Mouse (Mus musculus) adrenal gland, postnatal 4 days (tissue): ENCODE measurements around the gene Mgrn1. TPM values are rescaled to one million over a fixed set of nuclear protein-coding genes. Genes with fewer than 3 reads are reported as not detected.

Experiments
- DNase-seq, 2 experiments: peaks; one replicate each; pipeline ENCODE4 v3.0.0; 2021 to 2022; ENCODE audit warnings: low spot score in 2 of 2, mixed read lengths in 2 of 2
- total RNA-seq, 2 experiments: library from RNA; stranded (reverse); gene quantifications; 2 replicates each; pipeline ENCODE4 v1.2.3; 2021

The Mgrn1 gene
- total RNA-seq, 2 experiments from 2014 or later, result 91.7 to 96.1 TPM

DNA sequence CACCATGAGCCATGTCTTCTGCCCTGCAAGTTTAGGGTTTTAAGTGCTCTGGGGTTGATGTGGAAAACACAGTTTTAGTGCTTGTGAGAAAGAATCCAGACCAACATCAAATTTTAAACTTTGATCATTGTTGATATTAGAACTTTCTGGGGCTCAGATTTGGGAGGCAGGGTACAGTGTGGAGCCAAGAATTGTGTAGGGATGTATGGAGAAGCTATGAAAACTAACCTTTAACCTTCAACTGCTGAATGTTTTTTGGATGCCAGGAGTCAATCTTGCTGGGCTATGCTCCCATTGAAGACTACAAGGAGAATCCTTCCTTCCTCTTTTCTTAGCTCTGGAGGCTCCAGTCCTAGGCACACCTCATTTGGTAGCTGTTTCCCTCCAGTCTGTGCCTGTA lies 20.5 kb downstream of the Mgrn1 start:
- no peak for DNase-seq

DNA sequence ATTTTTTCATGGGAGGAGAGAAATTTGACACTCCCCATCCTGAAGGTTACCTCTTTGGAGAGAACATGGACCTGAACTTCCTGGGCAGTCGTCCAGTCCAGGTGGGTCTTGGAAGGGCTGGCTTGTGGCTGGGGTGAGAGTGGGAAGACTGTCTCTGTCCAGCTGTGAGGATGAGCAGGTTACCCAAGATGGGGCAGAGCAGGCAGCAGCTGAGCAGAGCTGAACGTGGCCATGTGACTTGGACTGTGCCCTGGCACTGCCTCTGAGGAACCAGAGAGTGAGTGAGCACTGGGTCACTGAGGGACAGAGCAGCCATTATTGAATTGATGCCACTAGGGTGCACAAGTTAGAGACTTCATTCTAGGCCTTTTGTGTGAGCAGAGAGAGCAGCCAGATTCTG lies 21.3 kb downstream of the Mgrn1 start:
- DNase-seq, result no peak

DNA sequence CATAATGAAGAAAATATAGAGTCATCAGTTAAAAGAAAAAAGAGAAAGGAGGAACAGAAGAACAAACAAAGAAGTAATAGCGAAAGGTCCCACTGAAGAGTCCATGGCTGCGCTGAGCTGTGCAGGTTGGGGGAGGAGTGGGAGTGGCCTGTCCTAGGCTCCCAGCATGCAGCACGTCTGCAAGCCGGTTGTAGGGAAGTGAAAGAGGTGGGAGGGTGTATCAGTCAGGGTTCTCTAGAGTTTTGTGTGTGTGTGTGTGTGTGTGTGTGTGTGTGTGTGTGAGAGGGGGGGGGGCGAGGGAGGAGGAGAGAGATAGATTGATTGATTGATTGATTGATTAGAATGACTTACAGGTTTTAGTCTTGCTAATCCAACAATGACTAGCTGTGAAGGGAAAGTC lies 21.9 kb downstream of the Mgrn1 start:
- no peak for DNase-seq

DNA sequence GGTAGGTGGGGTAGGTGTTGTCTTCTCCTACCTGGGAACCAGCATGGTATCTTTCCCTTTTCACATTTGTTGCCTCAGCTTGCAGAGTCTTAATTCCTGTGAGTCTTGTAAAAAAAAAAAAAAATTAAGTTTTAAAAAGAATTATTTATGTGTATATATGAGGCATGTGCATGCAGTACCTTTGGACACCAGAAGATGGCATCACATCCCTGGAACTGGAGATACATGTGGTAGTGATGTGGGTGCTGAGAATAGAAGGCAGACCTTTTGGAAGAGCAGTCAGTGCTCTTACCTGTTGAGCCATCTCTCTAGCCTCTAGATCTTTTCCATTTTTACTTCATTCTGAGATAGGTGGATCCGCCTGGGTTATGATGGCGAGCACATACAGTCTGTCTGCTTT lies 23.7 kb downstream of the Mgrn1 start:
- no peak for DNase-seq

DNA sequence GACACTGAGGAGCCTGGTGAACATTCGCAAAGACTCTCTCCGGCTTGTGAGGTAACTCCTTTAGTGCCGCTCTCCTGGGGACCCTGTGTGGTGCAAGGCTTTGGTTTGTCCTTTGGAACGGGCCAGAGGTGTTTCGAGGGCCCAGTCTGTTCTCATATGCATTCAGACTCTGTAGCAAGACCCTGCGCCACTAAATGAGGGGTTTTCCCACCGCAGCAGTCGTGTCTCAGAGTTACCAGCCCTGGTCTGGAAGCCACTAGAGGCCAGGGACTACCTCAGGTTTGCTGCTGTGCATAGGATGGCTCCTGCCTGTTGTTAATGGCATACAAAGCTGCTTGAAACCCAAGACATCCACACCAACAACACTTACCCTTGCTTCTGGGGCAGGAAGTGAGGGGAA lies 24.7 kb downstream of the Mgrn1 start:
- DNase-seq, result no peak

DNA sequence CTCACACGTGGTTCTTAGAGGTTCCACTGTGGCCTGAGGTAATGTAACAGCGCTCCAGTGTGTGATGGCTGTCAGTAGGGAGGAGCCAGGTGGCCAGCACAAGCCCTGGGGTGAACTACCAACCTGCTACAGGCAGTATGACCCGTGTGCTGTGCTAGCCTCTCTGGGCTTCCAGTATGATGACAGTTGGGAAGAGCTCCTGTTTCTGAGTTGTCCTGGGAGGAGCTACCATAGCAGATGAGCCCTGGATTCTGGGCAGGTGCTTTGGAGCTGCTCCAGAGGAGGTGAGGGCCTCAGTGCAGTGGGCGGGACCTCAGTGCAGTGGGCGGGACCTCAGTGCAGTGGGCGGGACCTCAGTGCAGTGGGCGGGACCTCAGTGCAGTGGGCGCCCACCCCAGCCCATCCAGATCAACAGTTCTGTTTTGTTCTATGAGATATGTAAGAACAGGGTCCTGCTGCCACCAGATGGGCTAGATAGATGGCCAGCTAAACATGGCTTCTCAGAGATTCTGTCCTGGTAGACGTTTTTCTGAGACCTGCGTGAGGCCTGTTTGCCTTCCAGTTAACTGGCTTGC lies 26.1 kb downstream of the Mgrn1 start:
- DNase-seq, result no peak

DNA sequence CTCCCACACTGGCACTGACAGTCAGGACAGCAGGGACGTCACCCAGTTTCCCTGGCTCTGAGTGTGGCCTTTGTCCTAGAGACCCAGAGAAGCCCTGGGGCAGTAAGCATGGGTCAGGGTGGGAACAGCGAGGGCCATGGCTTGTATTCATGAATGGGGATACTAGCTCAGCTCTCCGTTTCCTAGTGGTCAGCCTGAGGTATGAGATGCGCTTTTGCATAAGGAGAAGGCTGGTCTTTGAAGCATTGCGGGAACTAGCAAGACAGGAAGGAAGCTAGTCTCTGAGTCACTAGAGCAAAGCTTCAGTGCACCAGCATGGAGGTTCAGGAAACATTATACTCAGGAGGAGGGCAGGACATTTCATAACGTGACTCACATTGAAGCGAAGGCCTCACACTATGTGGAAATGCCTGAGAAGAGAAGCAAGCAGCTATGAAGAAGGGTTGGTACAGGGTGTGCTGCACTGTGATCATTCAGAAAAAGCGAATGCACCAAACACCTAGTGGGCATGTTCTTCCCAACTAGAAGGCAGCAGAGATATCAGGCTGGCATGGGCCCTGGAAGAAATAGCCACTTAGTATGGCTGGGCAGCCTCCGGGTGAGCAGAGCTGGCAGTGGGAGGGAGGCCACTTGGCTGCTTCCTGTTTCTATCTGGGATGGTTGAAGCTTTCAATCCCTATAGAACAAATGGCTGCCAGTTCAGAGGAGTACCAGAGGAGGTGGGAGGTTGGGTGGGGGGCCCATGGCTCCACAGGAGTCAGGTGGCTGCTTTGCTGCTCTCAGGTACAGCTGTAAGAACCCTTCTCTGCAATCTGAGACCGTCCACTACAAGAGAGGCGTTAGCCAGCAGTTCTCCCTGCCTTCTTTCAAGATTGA lies 27.1 kb downstream of the Mgrn1 start:
- DNase-seq, result no peak

DNA sequence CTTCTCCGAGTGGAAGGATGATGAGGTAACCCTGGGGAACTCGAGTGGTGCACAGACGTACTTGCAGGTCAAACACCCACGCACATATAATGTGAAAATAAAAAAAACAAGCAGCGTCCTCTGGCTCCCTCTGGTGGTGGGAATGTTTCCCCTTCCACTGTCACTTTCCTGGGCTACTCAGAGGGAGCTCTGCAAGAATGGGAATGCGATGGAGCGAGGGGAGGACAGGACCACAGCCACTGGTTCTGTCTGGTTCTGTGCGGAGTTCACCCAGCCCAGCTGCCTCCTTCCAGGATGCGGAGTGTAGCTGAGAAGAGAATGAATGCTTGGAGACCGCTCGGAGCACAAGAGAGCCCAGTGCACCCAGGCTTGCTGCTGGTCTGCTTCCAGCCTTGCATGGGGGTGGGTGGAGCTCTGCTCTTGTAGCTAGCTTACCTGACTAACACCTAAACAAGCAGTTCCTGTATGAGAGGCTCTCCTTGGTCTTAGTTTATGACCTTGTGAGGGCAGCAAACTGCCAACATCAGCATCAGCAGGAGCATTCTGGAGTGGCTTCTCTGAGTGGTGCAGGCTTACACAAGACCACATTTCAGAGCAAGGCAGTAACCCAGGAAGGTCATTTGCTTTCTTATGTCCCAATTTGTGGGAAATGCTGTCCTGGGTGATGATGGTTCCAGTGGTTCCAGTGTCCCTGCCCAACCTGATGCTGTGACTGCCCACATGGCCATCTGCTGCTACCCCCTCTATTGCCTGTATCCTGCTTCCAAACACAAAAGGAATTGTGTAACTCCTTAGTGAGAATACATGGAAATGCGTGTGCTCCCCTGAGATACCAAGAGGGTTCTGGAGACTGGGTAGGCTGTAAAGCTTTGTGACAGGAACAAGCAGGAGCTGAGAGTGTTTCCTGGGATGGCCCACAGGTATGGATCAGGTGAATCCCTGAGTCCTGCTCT lies 28.0 kb downstream of the Mgrn1 start:
- DNase-seq, result peak; percentile 62 to 63

DNA sequence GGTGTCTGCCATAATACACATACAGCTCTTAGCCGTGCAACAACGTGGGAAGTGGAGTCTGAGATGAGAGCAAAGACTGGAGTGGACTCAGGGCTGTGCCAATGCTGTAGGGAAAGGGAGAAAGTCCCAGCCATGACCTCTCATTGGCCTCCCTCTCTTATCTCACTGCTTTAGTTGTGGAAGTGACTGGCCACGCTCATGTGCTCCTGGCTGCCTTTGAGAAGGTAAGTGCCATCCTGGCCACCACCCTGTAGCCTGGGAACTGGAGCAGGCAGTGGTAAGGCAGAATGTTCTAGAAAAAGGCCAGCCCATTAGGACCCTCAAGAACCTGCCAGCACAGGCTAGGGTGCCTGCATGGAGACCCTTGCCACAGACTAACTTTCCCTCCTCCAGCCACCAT lies 29.9 kb downstream of the Mgrn1 start:
- no peak for DNase-seq

DNA sequence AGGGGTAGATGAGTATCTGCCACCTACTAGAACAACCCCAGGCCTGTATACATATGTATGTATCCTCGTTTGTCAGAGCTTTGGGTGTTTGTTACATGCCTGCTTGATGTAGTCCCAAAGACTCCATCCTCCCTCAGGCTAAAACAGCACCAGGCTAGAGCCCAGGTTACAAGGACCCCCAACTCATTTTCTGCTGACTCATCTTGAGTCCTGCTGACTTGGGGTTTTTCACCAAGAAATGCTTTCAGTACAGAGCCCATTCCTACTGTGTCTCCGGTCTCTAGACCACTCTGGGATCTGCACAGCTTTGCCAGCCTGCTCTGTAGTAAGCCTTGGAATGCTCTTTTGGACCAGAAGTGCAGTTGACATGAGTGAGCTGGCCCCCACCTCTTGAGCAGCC lies 30.6 kb downstream of the Mgrn1 start:
- no peak for DNase-seq

DNA sequence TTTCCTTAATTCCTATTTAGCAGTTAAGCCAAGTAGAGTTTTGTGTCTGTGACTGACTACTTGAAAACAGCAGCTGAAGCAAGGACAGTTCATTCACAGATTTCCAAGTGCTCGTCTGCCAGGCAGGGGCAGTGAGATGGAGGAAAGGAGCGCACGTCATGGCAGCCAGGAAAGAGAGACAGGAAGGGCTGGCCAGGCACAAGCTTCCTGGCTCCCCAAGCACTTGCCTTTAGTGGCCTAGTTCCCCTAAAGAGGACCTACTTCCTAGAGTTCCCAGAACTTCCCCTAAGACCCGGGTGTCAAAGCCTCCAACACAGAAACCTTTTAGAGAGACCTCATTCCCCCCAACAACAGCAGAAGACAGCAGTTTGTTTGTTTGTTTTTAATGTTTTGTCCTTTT lies 34.5 kb downstream of the Mgrn1 start:
- no peak for DNase-seq

DNA sequence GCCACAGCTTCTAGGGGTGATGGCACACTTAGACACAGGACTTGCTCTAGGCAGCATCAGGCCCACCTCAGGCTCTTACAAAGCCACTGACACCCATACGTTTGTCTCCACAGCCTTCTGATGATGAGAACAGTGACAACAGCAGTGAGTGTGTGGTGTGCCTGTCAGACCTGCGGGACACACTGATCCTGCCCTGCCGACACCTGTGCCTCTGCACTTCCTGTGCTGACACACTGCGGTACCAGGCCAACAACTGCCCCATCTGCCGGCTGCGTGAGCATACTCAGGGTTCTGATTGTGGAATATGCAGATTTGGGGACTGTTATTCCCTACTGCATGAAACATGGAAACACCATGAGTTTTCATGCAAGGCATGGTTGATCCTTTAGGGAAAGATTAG lies 36.4 kb downstream of the Mgrn1 start:
- no peak for DNase-seq

DNA sequence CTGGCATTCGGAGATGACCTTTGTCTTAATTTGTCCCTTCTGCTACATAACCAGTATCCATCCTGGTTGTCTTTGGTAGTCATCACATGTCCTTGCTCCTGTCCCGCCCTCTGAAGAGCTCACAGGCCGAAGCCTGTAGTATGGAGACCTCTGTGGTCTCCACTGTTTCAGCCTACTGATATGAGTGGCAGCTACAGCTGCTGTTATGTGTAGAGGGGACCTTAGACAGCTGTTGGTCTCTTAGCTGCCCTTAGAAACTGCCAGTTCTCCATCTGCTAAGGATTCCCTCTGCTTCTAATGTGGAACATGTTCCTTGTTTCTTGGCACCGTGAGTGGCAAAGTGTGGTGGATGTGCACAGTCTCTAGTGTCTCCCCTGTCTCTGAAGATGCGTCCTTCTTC lies 37.9 kb downstream of the Mgrn1 start:
- no peak for DNase-seq

DNA sequence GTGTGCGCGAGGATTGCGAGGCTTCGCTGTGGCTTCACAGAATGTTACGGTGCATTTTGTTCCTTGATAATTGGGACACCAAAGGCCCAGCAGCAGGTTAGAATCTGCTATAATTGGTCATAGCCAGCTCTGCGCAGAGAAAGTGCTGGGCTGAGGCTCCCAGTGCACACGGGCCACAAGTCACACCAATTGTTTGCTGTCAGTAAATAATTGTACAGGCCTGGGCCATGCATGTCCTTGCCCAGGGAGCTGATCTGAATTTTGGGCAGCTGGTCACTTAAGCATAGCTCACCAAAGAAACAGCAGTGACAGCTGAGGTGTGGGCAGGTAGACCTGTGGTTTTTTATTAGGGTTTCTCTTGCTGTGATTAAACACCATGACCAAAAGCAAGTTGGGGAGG lies 41.9 kb downstream of the Mgrn1 start:
- no peak for DNase-seq

DNA sequence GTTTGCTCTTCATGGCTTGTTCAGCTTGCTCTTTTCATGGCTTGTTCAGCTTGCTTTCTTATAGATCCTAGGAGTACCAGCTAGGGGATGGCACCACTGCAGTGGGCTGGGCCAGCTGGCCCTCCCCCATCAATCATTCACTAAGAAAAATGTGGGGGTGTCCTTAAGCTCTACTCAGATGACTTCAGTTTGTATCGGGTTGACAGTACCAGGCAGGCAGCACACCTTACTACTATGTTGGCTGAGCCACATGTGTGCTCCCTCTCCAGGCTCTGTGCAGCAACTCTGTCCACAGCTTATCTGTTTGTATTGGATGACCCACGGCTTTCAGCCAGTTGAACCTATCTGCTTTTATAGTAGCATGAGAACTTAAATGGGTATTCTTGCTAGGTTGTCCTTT lies 42.4 kb downstream of the Mgrn1 start:
- no peak for DNase-seq

DNA sequence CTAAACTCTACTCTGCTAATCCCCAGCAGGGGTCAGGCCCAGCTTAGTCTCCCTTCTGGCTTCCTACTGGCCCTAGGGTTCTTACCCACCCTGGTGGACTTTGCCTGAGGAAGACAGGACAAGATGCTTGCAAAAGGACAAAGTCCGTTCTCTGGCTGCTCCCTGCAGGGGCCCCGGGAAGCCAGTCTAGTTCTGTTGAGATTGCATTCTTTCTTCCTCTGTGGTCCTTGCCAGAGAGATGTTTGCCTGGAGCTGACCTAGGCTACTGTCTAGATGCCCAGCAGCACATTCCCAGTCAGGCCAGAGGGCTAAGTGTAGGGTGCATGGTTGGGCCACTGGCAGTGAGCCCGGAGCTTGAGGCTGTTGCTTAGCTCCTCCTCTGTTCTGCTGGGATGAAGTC lies 46.4 kb downstream of the Mgrn1 start:
- no peak for DNase-seq

DNA sequence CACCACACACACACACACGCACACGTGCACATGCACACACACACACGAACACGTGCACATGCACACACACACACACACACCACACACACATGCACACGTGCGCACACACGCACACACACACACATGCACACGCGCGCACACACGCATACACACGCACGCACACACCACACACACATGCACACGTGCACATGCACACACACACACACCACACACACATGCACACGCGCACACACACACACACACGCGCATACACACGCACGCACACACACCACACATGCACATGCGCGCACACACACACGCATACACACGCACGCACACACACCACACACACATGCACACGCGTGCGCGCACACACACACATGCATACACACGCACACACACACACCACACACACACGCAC lies 49.4 kb downstream of the Mgrn1 start:
- no peak for DNase-seq

DNA sequence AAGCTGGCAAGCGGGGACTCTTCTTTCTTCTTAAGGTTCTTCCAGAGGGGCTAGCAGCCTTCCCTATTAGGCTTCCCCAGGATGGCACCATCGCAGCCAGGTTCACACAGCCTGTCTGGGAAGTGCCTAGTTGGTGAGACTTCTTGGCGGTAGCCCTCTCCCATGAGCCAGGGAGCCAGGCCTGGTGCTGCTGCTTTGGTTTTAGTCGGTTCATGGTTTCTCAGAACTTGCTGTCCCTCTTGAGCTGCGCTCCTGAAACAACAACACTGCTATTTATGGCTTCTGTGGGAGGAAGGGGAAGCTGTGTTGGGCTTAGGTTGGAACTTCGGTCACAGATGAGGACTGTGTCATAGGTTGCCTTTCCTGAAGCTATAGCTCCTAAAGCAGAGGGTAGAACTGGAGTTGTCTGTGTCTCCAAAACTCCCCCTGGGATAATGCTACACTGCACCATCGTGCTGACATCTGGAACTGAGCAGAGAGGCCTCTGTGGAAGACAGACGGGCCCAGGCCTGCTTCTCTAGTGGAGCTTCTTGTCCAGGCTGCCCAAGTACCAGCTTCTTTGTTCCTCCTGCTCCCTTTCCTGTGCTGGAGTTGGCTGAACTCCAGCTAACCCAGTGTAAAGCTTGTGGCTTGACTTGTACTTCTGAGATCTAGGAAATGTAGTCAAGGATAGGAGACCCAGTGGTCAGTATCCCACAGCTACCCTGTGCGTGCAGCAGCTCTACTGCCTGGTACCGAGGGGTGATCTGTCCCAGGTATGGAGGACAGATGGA lies 50.1 kb downstream of the Mgrn1 start:
- no peak for DNase-seq

DNA sequence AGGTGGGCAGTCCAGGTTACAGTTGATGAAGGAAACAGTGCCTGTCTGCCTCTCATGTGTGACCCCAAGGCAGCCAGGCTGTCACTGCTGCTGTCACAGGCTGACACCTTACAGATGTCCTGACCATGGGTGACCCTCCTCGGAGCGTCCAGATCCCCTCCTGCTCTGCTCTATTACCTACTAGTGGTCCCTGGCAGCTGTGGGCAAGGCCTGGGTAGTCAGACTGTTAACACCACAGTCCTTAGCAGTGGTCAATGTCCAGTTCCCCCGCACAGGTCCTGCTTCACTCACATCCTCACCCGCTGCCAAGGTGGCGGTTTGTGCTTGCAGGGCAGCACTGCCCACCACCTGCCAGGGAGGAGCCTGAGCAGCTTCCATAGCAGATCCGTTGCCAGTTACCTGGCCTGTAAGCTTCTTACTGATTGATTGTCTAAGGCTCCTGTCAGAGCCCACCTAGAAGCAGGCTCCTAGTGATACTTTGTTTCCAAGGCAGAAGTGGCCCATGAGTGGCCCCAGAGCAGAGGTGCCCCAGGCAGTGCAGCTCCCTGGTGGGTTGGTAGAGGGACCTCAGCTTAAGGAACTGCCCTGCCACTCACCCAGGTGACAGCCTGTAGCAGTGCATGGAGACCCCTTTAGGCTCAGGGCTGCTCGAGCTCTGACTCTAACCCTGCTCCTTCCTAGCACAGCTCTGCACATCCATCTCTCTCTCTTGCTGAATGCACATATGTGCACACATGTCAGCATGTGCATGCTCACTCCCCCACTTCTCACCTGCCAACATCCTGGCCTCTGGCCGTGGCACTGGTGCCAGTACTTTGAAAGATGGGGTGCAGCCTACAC lies 51.5 kb downstream of the Mgrn1 start:
- no peak for DNase-seq

DNA sequence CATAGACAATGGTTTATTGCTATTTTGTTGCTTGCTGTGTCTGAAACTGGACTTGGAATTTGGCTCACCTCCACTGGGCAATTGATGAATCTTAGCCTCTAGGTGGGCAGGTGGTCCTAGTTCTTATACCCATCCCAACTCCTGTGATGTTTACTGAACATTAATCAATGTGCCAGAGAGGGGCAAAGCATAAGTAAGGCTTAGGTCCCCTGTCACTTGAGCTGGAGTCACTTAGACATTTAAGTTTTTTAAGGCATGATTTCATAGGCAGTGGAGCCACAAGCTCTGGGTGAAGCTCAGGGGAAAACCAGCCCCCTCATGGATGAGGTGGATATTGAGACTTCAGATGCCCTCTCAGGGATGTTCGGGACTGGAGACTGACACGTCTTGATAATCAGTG lies 52.4 kb downstream of the Mgrn1 start, which contains the start of gene Nudt16l1:
TSS of gene Nudt16l1 (plus strand) at position 301 of the 400 bp plus-strand sequence.
- no peak for DNase-seq
